Mouse (Mus musculus) right cerebral cortex, adult 18-20 months (tissue): ENCODE measurements at regions not wholly inside any gene's neighbourhood (a gene's known extent, or its start where the extent isn't known, plus 50 kb on each side); places are given as distances from the start of the nearest gene placed in this dataset.
"Not testable (repeated sequence)": the region's sequence is repeated elsewhere in the genome, so short reads cannot be mapped to it uniquely, and the experiment has no call there.

Experiments used
- DNase-seq: peaks from one replicate; pipeline ENCODE4 v3.0.0; 2022; ENCODE audit warnings: mixed read lengths

GRCm38 (mm10) chr13:69129056-69129620 is 129.8 kb upstream of the Adcy2 start:
- no peak for DNase-seq

GRCm38 (mm10) chr13:69127522-69127921 is 128.2 kb upstream of the Adcy2 start:
- peak; percentile 6 for DNase-seq

- not testable (repeated sequence) for DNase-seq
Measured at GRCm38 (mm10) chr13:69118743-69119142, 119.4 kb upstream of the Adcy2 start.

GRCm38 (mm10) chr13:69109168-69109567 is 109.8 kb upstream of the Adcy2 start:
- peak; percentile 29 for DNase-seq

- peak; percentile 70 for DNase-seq
Measured at GRCm38 (mm10) chr13:69086613-69087012, 87.3 kb upstream of the Adcy2 start.

- no peak for DNase-seq
Measured at GRCm38 (mm10) chr13:69070336-69070735, 71.0 kb upstream of the Adcy2 start.

GRCm38 (mm10) chr13:69069817-69070216 is 70.5 kb upstream of the Adcy2 start:
- no peak for DNase-seq

GRCm38 (mm10) chr13:69066636-69067035 is 67.3 kb upstream of the Adcy2 start:
- no peak for DNase-seq

GRCm38 (mm10) chr13:69065285-69065684 is 65.9 kb upstream of the Adcy2 start:
- no peak for DNase-seq

GRCm38 (mm10) chr13:69062692-69063233 is 63.4 kb upstream of the Adcy2 start:
- DNase-seq, result no peak

GRCm38 (mm10) chr13:69061436-69061835 is 62.1 kb upstream of the Adcy2 start:
- DNase-seq, result no peak
